Mouse (Mus musculus): Measurements from ENCODE around the gene Pifo.
"Not testable (repeated sequence)": the region's sequence is repeated elsewhere in the genome, so short reads cannot be mapped to it uniquely, and the experiment has no call there.

Gene Pifo

DNA sequence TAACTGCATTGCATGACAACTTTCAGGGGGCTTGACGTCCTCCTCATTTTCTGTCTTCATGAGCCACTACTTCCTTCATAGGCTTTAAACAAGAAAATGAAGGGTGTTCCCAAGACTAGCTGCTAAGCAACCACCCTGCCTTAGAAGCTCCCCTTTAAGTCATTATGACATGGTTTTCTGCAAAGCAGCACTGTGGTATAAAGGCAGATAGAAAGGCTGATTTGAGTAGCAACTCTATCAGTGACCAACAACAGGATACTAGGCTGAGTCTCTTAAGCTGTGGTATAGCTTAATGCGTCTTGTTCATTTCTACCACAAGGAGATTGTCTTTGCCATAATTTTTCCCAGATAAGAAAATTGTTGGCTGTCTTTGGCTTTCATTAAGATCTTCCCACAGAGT is at the start of gene Pifo:
TSS of gene Pifo (minus strand) at position 101 of the 400 bp plus-strand sequence.
- no peak for DNase-seq (ENCODE audit: low spot score in 2 of 2)

- no peak for DNase-seq (ENCODE audit: low spot score in 2 of 2)
These were observed 43.5 kb upstream of the Pifo start for GRCm38 (mm10) chr3:106057966-106058365.

GRCm38 (mm10) chr3:106051896-106052295 is 37.5 kb upstream of the Pifo start:
- no peak for DNase-seq (ENCODE audit: low spot score in 2 of 2)

GRCm38 (mm10) chr3:106040306-106040705 is 25.9 kb upstream of the Pifo start:
- DNase-seq (ENCODE audit: low spot score in 2 of 2): no peak

DNA sequence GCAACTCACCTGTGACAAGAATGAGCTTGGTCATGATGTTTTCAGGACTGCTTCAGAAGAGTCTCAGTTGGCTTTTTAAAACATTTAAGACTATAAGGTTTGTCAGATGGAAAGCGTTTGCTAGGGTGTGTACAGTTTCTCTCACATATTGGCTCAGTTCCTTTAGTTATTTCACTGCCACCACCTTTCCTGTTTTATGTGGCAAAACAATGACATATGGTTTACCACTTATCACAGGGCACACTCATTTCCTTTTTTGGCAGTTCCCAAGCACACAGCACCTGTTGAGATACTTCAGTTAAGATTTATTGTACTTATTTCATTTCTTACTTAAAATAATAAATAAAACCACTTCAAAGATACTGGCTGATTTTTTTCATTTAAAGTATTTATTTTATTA is 18.3 kb upstream of the Pifo start, which contains the start of gene Chil5:
TSS of gene Chil5 (minus strand) at position 34 of the 400 bp plus-strand sequence.
- no peak for DNase-seq (ENCODE audit: low spot score in 2 of 2)

GRCm38 (mm10) chr3:106024135-106024534 is 9.7 kb upstream of the Pifo start:
- no peak for DNase-seq (ENCODE audit: low spot score in 2 of 2)

DNA sequence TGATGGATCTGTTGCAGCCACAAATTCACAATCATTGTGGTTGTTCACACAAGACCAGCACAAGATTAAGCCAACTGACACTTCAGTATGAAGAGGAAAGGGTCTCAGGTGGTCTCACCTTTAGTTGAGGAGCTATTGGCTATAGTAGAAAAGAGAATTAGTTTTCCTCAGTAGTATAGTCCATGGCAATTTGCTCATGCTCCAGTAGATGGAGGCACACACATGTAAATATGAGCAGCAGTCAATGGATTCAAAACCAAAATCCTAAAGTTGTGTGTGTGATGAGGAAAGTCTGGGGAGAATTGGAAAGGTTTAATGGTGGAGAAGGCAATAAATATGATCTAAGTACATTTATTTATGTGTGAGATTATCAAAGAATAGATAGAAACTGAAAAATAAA is 7.4 kb upstream of the Pifo start:
- no peak for DNase-seq (ENCODE audit: low spot score in 2 of 2)

GRCm38 (mm10) chr3:106003360-106003759 is 11.1 kb downstream of the Pifo start:
- not testable (repeated sequence) for DNase-seq (ENCODE audit: low spot score in 2 of 2)

DNA sequence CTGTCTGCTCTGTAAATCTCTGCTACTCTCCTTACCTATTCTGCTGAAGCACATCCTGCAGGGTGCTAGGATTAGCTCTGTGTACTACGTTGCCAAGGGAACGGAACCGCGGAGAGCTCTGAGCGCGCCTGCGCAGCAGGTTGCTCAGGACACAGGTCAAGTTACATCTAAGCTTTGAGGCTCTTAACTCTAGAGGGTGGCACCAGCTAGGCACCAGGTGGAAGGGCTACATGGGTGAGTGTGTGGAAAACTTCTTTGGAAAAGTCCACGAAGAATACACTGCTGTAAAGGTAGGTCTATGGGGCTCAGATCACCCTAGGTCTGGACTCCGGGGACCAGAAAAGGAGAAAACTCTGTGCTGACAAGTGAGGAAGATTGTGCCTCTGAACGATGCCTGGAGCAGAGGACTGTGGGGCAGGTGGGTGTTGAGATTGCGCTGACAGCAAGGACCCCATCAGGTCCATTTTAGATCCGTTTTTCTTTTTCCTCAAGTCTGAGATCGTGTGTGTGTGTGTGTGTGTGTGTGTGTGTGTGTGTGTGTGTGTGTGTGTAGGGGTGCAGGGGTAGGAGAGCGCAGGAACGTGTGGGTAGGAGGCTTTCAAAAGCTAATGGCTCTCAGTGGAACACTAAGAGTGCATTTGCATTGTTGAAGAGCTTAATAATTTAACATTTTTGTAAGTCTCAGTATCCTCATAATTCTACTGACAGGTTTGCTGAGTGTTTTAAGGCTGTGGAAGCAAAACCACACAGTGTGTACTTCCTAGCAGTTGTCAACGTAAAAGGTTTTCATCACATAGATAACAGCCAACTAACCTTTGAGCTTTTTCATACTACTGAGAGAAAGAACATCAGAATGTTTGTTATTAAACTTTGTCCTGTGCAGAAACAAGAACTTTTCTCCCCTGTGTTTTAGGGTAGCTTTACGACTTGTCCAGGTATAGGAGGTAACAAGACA is 12.8 kb downstream of the Pifo start:
- DNase-seq (ENCODE audit: low spot score in 2 of 2): peak; percentile 10 to 28

- no peak for DNase-seq (ENCODE audit: low spot score in 2 of 2)
These were observed 13.6 kb downstream of the Pifo start for GRCm38 (mm10) chr3:106000707-106001375.

DNA sequence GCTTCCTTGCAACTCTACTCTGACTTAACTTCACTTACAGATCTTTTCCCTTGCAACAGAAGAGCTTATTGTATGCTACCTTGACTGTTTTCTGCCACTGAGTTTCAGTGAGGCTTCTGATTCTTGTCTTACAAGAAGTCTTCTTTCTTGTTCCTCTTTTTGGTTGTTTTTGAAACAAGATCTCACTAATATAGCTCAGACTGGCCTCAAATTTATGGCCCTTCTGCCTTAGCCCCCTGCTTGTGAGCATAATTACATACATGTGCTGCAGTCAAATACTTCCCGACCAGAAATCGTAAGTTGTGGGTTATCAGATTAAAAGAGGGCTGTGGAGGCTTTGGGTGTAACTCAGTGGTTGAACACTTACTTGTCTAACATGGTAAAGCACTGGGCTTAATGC is 19.7 kb downstream of the Pifo start:
- DNase-seq (ENCODE audit: low spot score in 2 of 2): no peak

- DNase-seq (ENCODE audit: low spot score in 2 of 2): peak in 1 of 2 experiments; percentile 34
These were observed 22.7 kb downstream of the Pifo start for GRCm38 (mm10) chr3:105991653-105992283.

- not testable (repeated sequence) for DNase-seq (ENCODE audit: low spot score in 2 of 2)
These were observed 24.8 kb downstream of the Pifo start for GRCm38 (mm10) chr3:105989611-105990010.

GRCm38 (mm10) chr3:105974174-105974573 is 40.3 kb downstream of the Pifo start:
- DNase-seq (ENCODE audit: low spot score in 2 of 2): no peak

DNA sequence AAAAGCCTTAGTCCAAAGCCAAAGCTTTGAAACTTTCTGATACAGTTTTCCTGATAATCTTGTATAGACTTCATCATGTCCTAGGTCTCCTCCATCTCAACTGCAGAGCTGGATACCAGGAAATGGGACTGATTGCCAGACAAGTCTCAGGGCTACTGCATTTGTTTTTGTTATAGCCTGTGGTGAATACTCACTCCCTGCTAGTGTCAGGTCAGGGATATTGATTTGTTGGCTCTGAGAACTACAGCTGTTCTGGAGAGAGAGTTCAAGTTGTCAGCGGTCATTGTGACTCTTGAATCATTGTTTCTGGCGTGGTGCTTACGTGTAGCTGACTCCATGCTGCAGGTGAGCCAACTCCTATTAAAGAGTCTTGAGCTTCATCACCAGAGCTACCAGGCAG is 41.0 kb downstream of the Pifo start, which contains the start of gene Ovgp1:
TSS of gene Ovgp1 (plus strand) at position 301 of the 400 bp plus-strand sequence.
- DNase-seq (ENCODE audit: low spot score in 2 of 2): no peak

DNA sequence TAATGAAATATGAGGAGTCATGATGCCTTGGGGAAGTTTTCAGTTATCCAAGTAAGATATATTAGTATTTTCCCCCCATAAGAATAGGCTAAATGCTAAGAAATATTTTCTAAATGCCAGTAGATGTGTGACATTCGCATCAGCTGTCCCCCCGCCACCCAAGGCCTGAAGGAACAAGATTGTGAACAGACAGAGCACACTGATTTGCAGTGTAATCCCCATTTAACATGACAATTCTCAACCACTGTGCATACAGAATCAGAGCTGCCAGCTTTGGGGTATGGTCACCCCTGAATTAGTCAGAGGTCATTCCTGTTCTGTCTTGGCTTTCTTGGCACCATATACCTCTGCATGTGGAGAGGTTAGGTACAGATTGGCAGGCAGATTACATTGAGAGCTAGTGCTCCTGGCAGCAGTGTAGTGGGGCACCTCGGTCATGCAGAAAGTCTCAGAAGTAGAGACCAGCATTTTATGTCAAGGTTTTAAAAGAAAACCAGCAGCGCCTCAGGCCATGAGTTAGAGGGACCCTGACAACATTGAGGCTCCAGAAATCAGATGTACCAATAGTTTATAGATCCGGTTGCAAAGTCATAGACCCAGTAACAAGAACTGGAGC is 42.5 kb downstream of the Pifo start:
- DNase-seq (ENCODE audit: low spot score in 2 of 2): no peak

- DNase-seq (ENCODE audit: low spot score in 2 of 2): no peak
These were observed 53.7 kb downstream of the Pifo start for GRCm38 (mm10) chr3:105960700-105961099.

DNA sequence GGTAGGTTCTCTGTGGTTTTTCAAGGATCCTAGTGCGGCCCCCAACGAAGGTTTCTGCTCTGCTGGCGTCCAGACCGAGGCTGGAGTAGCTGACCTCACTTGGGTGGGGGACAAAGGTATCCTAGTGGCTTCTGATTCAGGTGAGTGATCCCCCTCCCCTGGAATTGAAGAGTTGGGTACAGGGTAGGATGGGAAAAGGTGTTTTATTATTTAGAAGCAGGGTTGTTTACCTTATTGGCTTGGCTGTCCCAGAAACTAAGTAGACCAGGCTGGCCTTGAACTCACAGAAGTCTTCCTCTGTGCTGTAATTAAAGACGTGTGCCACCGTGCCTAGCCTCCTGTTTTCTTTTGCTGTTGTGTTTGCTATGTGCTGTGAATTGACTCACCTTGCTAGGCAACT is 54.4 kb downstream of the Pifo start, which contains the start of gene Atp5f1:
TSS of gene Atp5f1 (minus strand) at position 101 of the 400 bp plus-strand sequence.
- no peak for DNase-seq (ENCODE audit: low spot score in 2 of 2)

- no peak for DNase-seq (ENCODE audit: low spot score in 2 of 2)
These were observed 54.9 kb downstream of the Pifo start for GRCm38 (mm10) chr3:105959585-105959984.

GRCm38 (mm10) chr3:105958974-105959580 is 55.4 kb downstream of the Pifo start, which contains the start of gene Wdr77:
TSS of gene Wdr77 (plus strand) at chr3:105959369.
- DNase-seq (ENCODE audit: low spot score in 2 of 2): peak; percentile 93 to 94

- no peak for DNase-seq (ENCODE audit: low spot score in 2 of 2)
These were observed 56.2 kb downstream of the Pifo start for GRCm38 (mm10) chr3:105958204-105958603.
